Mouse (Mus musculus) thymus, postnatal 36 days (tissue): ENCODE results near the gene Dctn3.

ENCODE experiments used
- DNase-seq, 2 experiments: peaks; one replicate each; pipeline ENCODE4 v3.0.0; 2022; ENCODE audit warnings: mixed read lengths in 2 of 2

The Dctn3 gene

GRCm38 (mm10) chr4:41670836-41671235 is 52.1 kb downstream of the Dctn3 start:
- DNase-seq, result no peak

- no peak for DNase-seq
Measured at GRCm38 (mm10) chr4:41666646-41667045, 56.3 kb downstream of the Dctn3 start.

- no peak for DNase-seq
Measured at GRCm38 (mm10) chr4:41665009-41665675, 57.8 kb downstream of the Dctn3 start.
